Mouse (Mus musculus) stomach, embryonic 16.5 days (tissue): ENCODE results near the gene Dchs2. TPM values are rescaled to one million over a fixed set of nuclear protein-coding genes. Genes with fewer than 3 reads are reported as not detected.

Experiments used
- ATAC-seq: fragments of 200-750 bp; cut with Nextera tagmentation; 2 replicates; pipeline ENCODE4 v1.8.0; 2017; ENCODE audit warnings: moderate number of reproducible peaks, moderate TSS enrichment; ENCODE audit not compliant: insufficient read depth, low FRiP score
- H3K27ac ChIP-seq: fragments of 300-500 bp; sonication (generic); 2 replicates; pipeline ENCODE4 v1.5.1; 2014; ENCODE audit warnings: low read length
- H3K27me3 ChIP-seq: fragments of 300-500 bp; sonication (generic); 2 replicates; pipeline ENCODE4 v1.6.1; 2014; ENCODE audit warnings: low read length, control low read depth, mixed read lengths; ENCODE audit not compliant: control insufficient read depth, insufficient read depth
- H3K36me3 ChIP-seq: fragments of 300-500 bp; sonication (generic); 2 replicates; pipeline ENCODE4 v1.6.1; 2014; ENCODE audit warnings: low read length; ENCODE audit not compliant: control insufficient read depth, insufficient read depth
- H3K4me1 ChIP-seq: fragments of 300-500 bp; sonication (generic); 2 replicates; pipeline ENCODE4 v1.6.1; 2014; ENCODE audit warnings: low read length, control low read depth, mixed read lengths; ENCODE audit not compliant: control insufficient read depth, insufficient read depth
- H3K4me2 ChIP-seq: fragments of 300-500 bp; sonication (generic); 2 replicates; pipeline ENCODE4 v1.6.1; 2014; ENCODE audit warnings: low read depth, low read length, mixed read lengths
- H3K4me3 ChIP-seq: fragments of 300-500 bp; sonication (generic); replicated peaks from 2 replicates; pipeline ENCODE4 v1.5.1; 2014; ENCODE audit warnings: mild to moderate bottlenecking, low read length
- H3K9ac ChIP-seq: fragments of 300-500 bp; sonication (generic); 2 replicates; pipeline ENCODE4 v1.6.1; 2014; ENCODE audit warnings: low read length
- H3K9me3 ChIP-seq: fragments of 300-500 bp; sonication (generic); replicated peaks from 2 replicates; pipeline ENCODE4 v1.6.1; 2016; ENCODE audit warnings: low read length, control low read depth; ENCODE audit not compliant: control insufficient read depth
- WGBS: fragments of 180-500 bp; shearing (Covaris S2); extraction: QIAGEN DNeasy Blood & Tissue Kit; methylation state at CpG from one replicate; pipeline ENCODE4 v1.1.7; 2014; 5-methylcytosine and 5-hydroxymethylcytosine counted together
- polyA plus RNA-seq: library from polyadenylated mRNA; unstranded; fragments of >200 nt; fragmentation: Nextera tagmentation; extraction: Ambion mirVana; gene quantifications from 2 replicates; pipeline ENCODE4 v1.2.1, GENCODE M21; 2015

Gene Dchs2
- 0.45 and 0.62 TPM in 2 replicates for polyA plus RNA-seq

GRCm38 (mm10) chr3:83127726-83128448 lies at the start of gene Dchs2:
TSS of gene Dchs2 (plus strand) at chr3:83127948.
- Histone ChIP-seq H3K36me3 (no peaks in the 10 kb centered on the region), H3K27me3 (peaks cover 56% of the 10 kb centered on the region), H3K9ac (peak within 1 kb of the TSS; percentile 60), H3K4me3 (peak within 1 kb of the TSS; percentile 52), H3K4me1 (peaks cover 7% of the 10 kb centered on the region), H3K9me3 (no peaks in the 10 kb centered on the region), H3K4me2 (peak within 1 kb of the TSS; percentile 87), H3K27ac (peak within 1 kb of the TSS; percentile 60)
- 0 out of 2 replicates have a peak, but pooled peaks have one; percentile 23 for ATAC-seq
- WGBS = under 1% methylated on average over 55 of the region's 55 CpGs

- H3K36me3 ChIP-seq = no peaks in the 10 kb centered on the region
- no peak overlapping the region for H3K27ac ChIP-seq
- no peaks in the 10 kb centered on the region for H3K27me3 ChIP-seq
- WGBS = 4% methylated on average over 11 of the region's 11 CpGs
- ATAC-seq = peak; percentile 71
- H3K9me3 ChIP-seq = no peaks in the 10 kb centered on the region
- peak overlapping the region; percentile 62 for H3K9ac ChIP-seq
- peak overlapping the region; percentile 45 for H3K4me3 ChIP-seq
- peaks cover 4% of the 10 kb centered on the region; the same call in 1 of the 2 replicates for H3K4me1 ChIP-seq
- peak overlapping the region; percentile 69 for H3K4me2 ChIP-seq
Measured at GRCm38 (mm10) chr3:83080567-83081055, 47.1 kb upstream of the Dchs2 start.

GRCm38 (mm10) chr3:83097586-83097985 lies 30.2 kb upstream of the Dchs2 start:
- H3K27ac ChIP-seq = no peak overlapping the region
- H3K4me2 ChIP-seq = no peak overlapping the region
- H3K4me3 ChIP-seq = no peak overlapping the region
- H3K36me3 ChIP-seq = no peaks in the 10 kb centered on the region
- no peaks in the 10 kb centered on the region for H3K9me3 ChIP-seq
- H3K4me1 ChIP-seq = no peaks in the 10 kb centered on the region
- 75% methylated on average over 6 of the region's 6 CpGs for WGBS
- no peak overlapping the region for H3K9ac ChIP-seq
- ATAC-seq = no peak
- H3K27me3 ChIP-seq = no peaks in the 10 kb centered on the region

GRCm38 (mm10) chr3:83098546-83099034 lies 29.2 kb upstream of the Dchs2 start:
- 0 out of 2 replicates have a peak overlapping the region, but pooled peaks have one; percentile 2 for H3K9ac ChIP-seq
- H3K4me2 ChIP-seq = peak overlapping the region; percentile 45

GRCm38 (mm10) chr3:83099139-83099538 lies 28.6 kb upstream of the Dchs2 start:
- Histone ChIP-seq H3K4me3 (no peak overlapping the region), H3K9me3 (no peaks in the 10 kb centered on the region), H3K4me1 (no peaks in the 10 kb centered on the region), H3K4me2 (peak overlapping the region; percentile 45), H3K9ac (no peak overlapping the region), H3K27me3 (no peaks in the 10 kb centered on the region), H3K36me3 (no peaks in the 10 kb centered on the region), H3K27ac (no peak overlapping the region)
- 97% methylated on average over 1 of the region's 1 CpGs for WGBS
- ATAC-seq = no peak

More at GRCm38 (mm10) chr3:83098546-83099034, 29.2 kb upstream of the Dchs2 start:
- no peaks in the 10 kb centered on the region for H3K36me3 ChIP-seq
- no peaks in the 10 kb centered on the region for H3K9me3 ChIP-seq
- H3K27me3 ChIP-seq = no peaks in the 10 kb centered on the region
- ATAC-seq = no peak
- peak overlapping the region; percentile 20; the same call in 1 of the 2 replicates for H3K4me3 ChIP-seq
- no peaks in the 10 kb centered on the region for H3K4me1 ChIP-seq
- 14% methylated on average over 14 of the region's 14 CpGs for WGBS
- no peak overlapping the region for H3K27ac ChIP-seq

GRCm38 (mm10) chr3:83099651-83100050 lies 28.1 kb upstream of the Dchs2 start:
- H3K4me2 ChIP-seq = no peak overlapping the region
- H3K9me3 ChIP-seq = no peaks in the 10 kb centered on the region
- no peaks in the 10 kb centered on the region for H3K4me1 ChIP-seq
- ATAC-seq = no peak
- H3K4me3 ChIP-seq = no peak overlapping the region
- no peaks in the 10 kb centered on the region for H3K27me3 ChIP-seq
- WGBS = 83% methylated on average over 6 of the region's 6 CpGs
- H3K36me3 ChIP-seq = no peaks in the 10 kb centered on the region
- no peak overlapping the region for H3K27ac ChIP-seq
- no peak overlapping the region for H3K9ac ChIP-seq

- Histone ChIP-seq H3K27me3 (no peaks in the 10 kb centered on the region), H3K9me3 (no peaks in the 10 kb centered on the region), H3K27ac (no peak overlapping the region), H3K9ac (no peak overlapping the region), H3K4me2 (no peak overlapping the region), H3K4me3 (no peak overlapping the region), H3K36me3 (no peaks in the 10 kb centered on the region), H3K4me1 (no peaks in the 10 kb centered on the region)
- ATAC-seq = no peak
- 85% methylated on average over 6 of the region's 6 CpGs for WGBS
Measured at GRCm38 (mm10) chr3:83102286-83102685, 25.5 kb upstream of the Dchs2 start.

- ATAC-seq = no peak
- Histone ChIP-seq H3K4me3 (no peak overlapping the region), H3K9ac (no peak overlapping the region), H3K27ac (no peak overlapping the region), H3K4me1 (no peaks in the 10 kb centered on the region; the same call in 1 of the 2 replicates), H3K27me3 (no peaks in the 10 kb centered on the region), H3K36me3 (no peaks in the 10 kb centered on the region), H3K9me3 (no peaks in the 10 kb centered on the region), H3K4me2 (no peak overlapping the region)
- 33% methylated on average over 4 of the region's 4 CpGs for WGBS
Measured at GRCm38 (mm10) chr3:83110163-83110562, 17.6 kb upstream of the Dchs2 start.

- Histone ChIP-seq H3K27me3 (no peaks in the 10 kb centered on the region), H3K4me2 (no peak overlapping the region), H3K9ac (no peak overlapping the region), H3K36me3 (no peaks in the 10 kb centered on the region), H3K9me3 (no peaks in the 10 kb centered on the region), H3K27ac (no peak overlapping the region), H3K4me1 (no peaks in the 10 kb centered on the region; the same call in 1 of the 2 replicates), H3K4me3 (no peak overlapping the region)
- no peak for ATAC-seq
- 55% methylated on average over 7 of the region's 7 CpGs for WGBS
Measured at GRCm38 (mm10) chr3:83111485-83112261, 16.1 kb upstream of the Dchs2 start.
